Mouse (Mus musculus) liver, embryonic 14.5 days (tissue): Measurements from ENCODE around the gene Klf1.

Source experiments
- CTCF ChIP-seq: IDR thresholded peaks from 2 replicates; pipeline ENCODE4 v1.5.1; 2016; ENCODE audit warnings: antibody characterized with exemption, low read depth, control low read depth
- EP300 ChIP-seq: IDR thresholded peaks from 2 replicates; pipeline ENCODE4 v1.6.1; 2016; ENCODE audit warnings: antibody characterized with exemption, low read depth

DNA sequence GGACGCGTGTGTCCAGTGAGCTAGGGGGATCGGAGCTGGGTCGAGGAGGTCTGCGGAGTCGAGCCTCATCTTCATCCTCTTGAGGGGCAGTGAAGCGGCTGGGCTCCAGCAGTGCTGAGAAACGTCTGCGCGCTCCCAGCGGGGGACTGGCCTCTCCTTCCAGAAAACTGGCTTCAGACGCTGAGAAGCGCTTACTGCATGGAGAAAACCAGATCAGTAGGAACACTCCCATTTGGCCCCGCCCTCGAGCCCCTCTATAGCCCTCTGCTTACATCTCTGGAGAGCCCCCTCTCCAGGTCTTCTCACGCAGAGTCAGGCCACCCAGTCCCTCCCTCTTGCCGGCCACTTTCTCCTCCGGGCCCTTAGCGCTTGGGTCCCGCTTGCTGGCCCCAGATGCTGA lies 16.1 kb downstream of the Klf1 start:
- TF ChIP-seq CTCF (no peak), EP300 (no peak)
